In genomic region chr8:91685408-91685807, GRCm38 (mm10) we compare ENCODE assay signal across 16 mouse cellular contexts.
DNase-seq lines count a peak whose midpoint lies in the region; ATAC-seq and TF ChIP-seq lines count a peak whose summit lies in the region.
"Had no signal": no experiment of that assay in that cellular context is flagged by ENCODE, and none has a peak within 500 bp of the region (broad histone marks: within the 10 kb centered on the region; RNA-seq: fewer than 3 reads in every experiment).

No protein-coding gene starts in this region.

- no peak overlapping the region for H3K4me3 ChIP-seq in hindbrain, postnatal 0 days (ENCODE audit: low read length)
- no peak overlapping the region for H3K4me3 ChIP-seq in hindbrain, embryonic 12.5 days
- H3K4me3 ChIP-seq in lung, postnatal 0 days (ENCODE audit: low read depth, low read length) = no peak overlapping the region
- no peak overlapping the region for H3K4me3 ChIP-seq in stomach, postnatal 0 days (ENCODE audit: low read depth, low read length)
- H3K4me3 ChIP-seq: embryonic facial prominence, embryonic 10.5 days; erythroblast, embryonic 14.5 days; liver, embryonic 12.5 days; neural tube, embryonic 12.5 days had no signal

- peak; percentile 4 for DNase-seq in gastrocnemius, adult 18-20 months (ENCODE audit: low spot score)
- DNase-seq in gastrocnemius, adult 8-10 months (ENCODE audit: low spot score in 2 of 2) = no peak
- DNase-seq in hindbrain, postnatal 0 days (ENCODE audit: low spot score) = peak; percentile 57
- no peak for DNase-seq in lung, postnatal 0 days (ENCODE audit: low spot score)
- DNase-seq in lung, postnatal 36 days = no peak
- no peak for DNase-seq in stomach, postnatal 0 days (ENCODE audit: low spot score)
- DNase-seq: adrenal gland, adult 8-10 months; gastrocnemius, postnatal 25 days; kidney, postnatal 10 days; right cerebral cortex, postnatal 25 days had no signal

- no peaks in the 10 kb centered on the region for H3K36me3 ChIP-seq in hindbrain, postnatal 0 days (ENCODE audit: insufficient read depth, low read length)
- no peaks in the 10 kb centered on the region for H3K36me3 ChIP-seq in hindbrain, embryonic 12.5 days
- H3K36me3 ChIP-seq in lung, postnatal 0 days (ENCODE audit: insufficient read depth, low read length) = no peaks in the 10 kb centered on the region
- no peaks in the 10 kb centered on the region for H3K36me3 ChIP-seq in stomach, postnatal 0 days (ENCODE audit: control insufficient read depth, insufficient read depth, low read length)
- H3K36me3 ChIP-seq: embryonic facial prominence, embryonic 10.5 days; liver, embryonic 12.5 days; neural tube, embryonic 12.5 days had no signal

- H3K4me1 ChIP-seq in hindbrain, postnatal 0 days (ENCODE audit: insufficient read depth, low read length) = no peaks in the 10 kb centered on the region
- H3K4me1 ChIP-seq in hindbrain, embryonic 12.5 days = peaks cover 7% of the 10 kb centered on the region
- H3K4me1 ChIP-seq in lung, postnatal 0 days (ENCODE audit: insufficient read depth, low read depth, low read length) = no peaks in the 10 kb centered on the region
- H3K4me1 ChIP-seq in stomach, postnatal 0 days (replicated peaks; ENCODE audit: control insufficient read depth, insufficient read depth) = no peaks in the 10 kb centered on the region
- H3K4me1 ChIP-seq: liver, embryonic 12.5 days; neural tube, embryonic 12.5 days had no signal

- no peaks in the 10 kb centered on the region for H3K9me3 ChIP-seq in hindbrain, postnatal 0 days (ENCODE audit: low read length)
- no peaks in the 10 kb centered on the region for H3K9me3 ChIP-seq in hindbrain, embryonic 12.5 days (replicated peaks)
- H3K9me3 ChIP-seq in lung, postnatal 0 days (ENCODE audit: low read length) = no peaks in the 10 kb centered on the region
- no peaks in the 10 kb centered on the region for H3K9me3 ChIP-seq in stomach, postnatal 0 days (ENCODE audit: control insufficient read depth, low read length)
- H3K9me3 ChIP-seq: embryonic facial prominence, embryonic 10.5 days; liver, embryonic 12.5 days; neural tube, embryonic 12.5 days had no signal

- ATAC-seq in hindbrain, postnatal 0 days = no peak
- ATAC-seq in hindbrain, embryonic 12.5 days (ENCODE audit: low FRiP score) = no peak
- no peak for ATAC-seq in lung, postnatal 0 days
- no peak for ATAC-seq in stomach, postnatal 0 days (ENCODE audit: low FRiP score, low TSS enrichment)
- ATAC-seq: forebrain, embryonic 16.5 days; liver, embryonic 12.5 days had no signal

- no peak overlapping the region for H3K4me2 ChIP-seq in hindbrain, postnatal 0 days (ENCODE audit: low read depth, low read length)
- H3K4me2 ChIP-seq in hindbrain, embryonic 12.5 days (replicated peaks) = no peak overlapping the region
- no peak overlapping the region for H3K4me2 ChIP-seq in lung, postnatal 0 days (replicated peaks; ENCODE audit: low read depth, low read length)
- no peak overlapping the region for H3K4me2 ChIP-seq in stomach, postnatal 0 days (replicated peaks; ENCODE audit: low read depth)
- H3K4me2 ChIP-seq: liver, embryonic 12.5 days; neural tube, embryonic 12.5 days had no signal

- no peak overlapping the region for H3K27ac ChIP-seq in hindbrain, postnatal 0 days
- H3K27ac ChIP-seq in hindbrain, embryonic 12.5 days = no peak overlapping the region
- H3K27ac ChIP-seq in lung, postnatal 0 days (ENCODE audit: low read length) = no peak overlapping the region
- no peak overlapping the region for H3K27ac ChIP-seq in stomach, postnatal 0 days (replicated peaks)
- H3K27ac ChIP-seq: embryonic facial prominence, embryonic 10.5 days; liver, embryonic 12.5 days; neural tube, embryonic 12.5 days had no signal

- 15% methylated on average over 3 of the region's 3 CpGs for WGBS in hindbrain, postnatal 0 days
- 19% methylated on average over 3 of the region's 3 CpGs for WGBS in hindbrain, embryonic 12.5 days
- WGBS in lung, postnatal 0 days = 49% methylated on average over 3 of the region's 3 CpGs
- 46% methylated on average over 3 of the region's 3 CpGs for WGBS in stomach, postnatal 0 days

- no peak overlapping the region for H3K9ac ChIP-seq in hindbrain, postnatal 0 days (replicated peaks; ENCODE audit: low read length)
- H3K9ac ChIP-seq in hindbrain, embryonic 12.5 days = no peak overlapping the region
- no peak overlapping the region for H3K9ac ChIP-seq in lung, postnatal 0 days (replicated peaks; ENCODE audit: low read depth)
- H3K9ac ChIP-seq in stomach, postnatal 0 days (ENCODE audit: low read length) = no peak overlapping the region
- H3K9ac ChIP-seq: liver, embryonic 12.5 days; neural tube, embryonic 12.5 days had no signal

- no peaks in the 10 kb centered on the region for H3K27me3 ChIP-seq in hindbrain, postnatal 0 days (ENCODE audit: insufficient read depth, low read length)
- 0 out of 2 replicates have a peak, but pooled peaks cover 7% of the 10 kb centered on the region for H3K27me3 ChIP-seq in hindbrain, embryonic 12.5 days
- H3K27me3 ChIP-seq in lung, postnatal 0 days (replicated peaks; ENCODE audit: insufficient read depth, low read length) = no peaks in the 10 kb centered on the region
- H3K27me3 ChIP-seq in stomach, postnatal 0 days (ENCODE audit: control insufficient read depth, insufficient read depth, low read length) = no peaks in the 10 kb centered on the region
- H3K27me3 ChIP-seq: liver, embryonic 12.5 days had no signal

- TF ChIP-seq CTCF in hindbrain, postnatal 0 days (IDR thresholded peaks at IDR 0.05; ENCODE audit: low read depth) = peak; percentile 51
- TF ChIP-seq CTCF in lung, postnatal 0 days (IDR thresholded peaks at IDR 0.05) = peak; percentile 48
- TF ChIP-seq CTCF in stomach, postnatal 0 days (IDR thresholded peaks at IDR 0.05; ENCODE audit: low read depth) = peak; percentile 51

- TF ChIP-seq EP300 in lung, postnatal 0 days (IDR thresholded peaks at IDR 0.05) = no peak
- no peak for TF ChIP-seq EP300 in stomach, postnatal 0 days (optimal IDR thresholded peaks at IDR 0.05)

Comparison
In these comparisons a context has a peak if more than half of its experiments do, and no peak if none do; other contexts are left out.
1. DNase-seq: peak in gastrocnemius, adult 18-20 months (single experiment) and hindbrain, postnatal 0 days (single experiment); none in gastrocnemius, adult 8-10 months (0 of 2), lung, postnatal 0 days (single experiment), lung, postnatal 36 days (single experiment) and stomach, postnatal 0 days (single experiment).
2. Peak in every context shown above with its lines, with median percentiles within 50 percentile points of each other: CTCF ChIP-seq.